Mouse (Mus musculus) liver, embryonic 14.5 days (tissue): ENCODE measurements at regions not wholly inside any gene's neighbourhood (a gene's known extent, or its start where the extent isn't known, plus 50 kb on each side); places are given as distances from the start of the nearest gene placed in this dataset.

Source experiments
- ATAC-seq: fragments of 200-750 bp; cut with Nextera tagmentation; 2 replicates; pipeline ENCODE4 v1.8.0; 2017; ENCODE audit warnings: moderate number of reproducible peaks, mild to moderate bottlenecking, moderate library complexity; ENCODE audit not compliant: insufficient read depth
- DNase-seq, 3 experiments: peaks; one replicate each; pipeline ENCODE4 v3.0.0-alpha.2; 2012 to 2013; ENCODE audit warnings: low read depth in 3 of 3, low spot score in 3 of 3
- H3K27ac ChIP-seq: fragments of 300-500 bp; sonication (generic); 2 replicates; pipeline ENCODE4 v1.5.1; 2014; ENCODE audit warnings: moderate library complexity, mild to moderate bottlenecking, control low read depth, inconsistent platforms
- H3K27me3 ChIP-seq: fragments of 300-500 bp; sonication (generic); 2 replicates; pipeline ENCODE4 v1.6.1; 2014; ENCODE audit warnings: mild to moderate bottlenecking, low read length, moderate library complexity; ENCODE audit not compliant: control insufficient read depth, insufficient read depth
- H3K36me3 ChIP-seq: fragments of 300-500 bp; sonication (generic); replicated peaks from 2 replicates; pipeline ENCODE4 v1.6.1; 2014; ENCODE audit warnings: low read depth; ENCODE audit not compliant: control insufficient read depth, insufficient read depth
- H3K4me1 ChIP-seq, 2 experiments: fragments of 200-500 bp in 1 of 2; fragments of 300-500 bp in 1 of 2; sonication (generic) in 1 of 2; replicated peaks; 2 replicates each; pipeline ENCODE4 v1.6.1; 2012 to 2014; ENCODE audit warnings: antibody characterized with exemption in 1 of 2, inconsistent platforms in 1 of 2, low read length in 1 of 2; ENCODE audit not compliant: control insufficient read depth in 2 of 2, insufficient read depth in 2 of 2
- H3K4me2 ChIP-seq: fragments of 300-500 bp; sonication (generic); 2 replicates; pipeline ENCODE4 v1.6.1; 2014; ENCODE audit warnings: low read depth, mild to moderate bottlenecking, control low read depth, moderate library complexity
- H3K4me3 ChIP-seq, 2 experiments: fragments of 200-500 bp in 1 of 2; fragments of 300-500 bp in 1 of 2; sonication (generic) in 1 of 2; 2 replicates each; pipeline ENCODE4 v1.5.1; 2012 to 2014; ENCODE audit warnings: low read depth in 2 of 2, low read length in 2 of 2, mild to moderate bottlenecking in 2 of 2, control low read depth in 1 of 2, inconsistent platforms in 1 of 2, moderate library complexity in 1 of 2; ENCODE audit not compliant: insufficient read depth in 1 of 2
- H3K9ac ChIP-seq: fragments of 300-500 bp; sonication (generic); replicated peaks from 2 replicates; pipeline ENCODE4 v1.6.1; 2014; ENCODE audit warnings: mild to moderate bottlenecking, control low read depth, moderate library complexity
- H3K9me3 ChIP-seq: fragments of 300-500 bp; sonication (generic); 2 replicates; pipeline ENCODE4 v1.6.1; 2016; ENCODE audit warnings: low read length, mixed read lengths; ENCODE audit not compliant: control insufficient read depth
- CTCF ChIP-seq: IDR thresholded peaks from 2 replicates; pipeline ENCODE4 v1.5.1; 2016; ENCODE audit warnings: antibody characterized with exemption, low read depth, control low read depth
- EP300 ChIP-seq: IDR thresholded peaks from 2 replicates; pipeline ENCODE4 v1.6.1; 2016; ENCODE audit warnings: antibody characterized with exemption, low read depth
- WGBS: fragments of 180-500 bp; shearing (Covaris S2); extraction: QIAGEN DNeasy Blood & Tissue Kit; methylation state at CpG from one replicate; pipeline ENCODE4 v1.1.7; 2014; ENCODE audit not compliant: insufficient replicate concordance; 5-methylcytosine and 5-hydroxymethylcytosine counted together

DNA sequence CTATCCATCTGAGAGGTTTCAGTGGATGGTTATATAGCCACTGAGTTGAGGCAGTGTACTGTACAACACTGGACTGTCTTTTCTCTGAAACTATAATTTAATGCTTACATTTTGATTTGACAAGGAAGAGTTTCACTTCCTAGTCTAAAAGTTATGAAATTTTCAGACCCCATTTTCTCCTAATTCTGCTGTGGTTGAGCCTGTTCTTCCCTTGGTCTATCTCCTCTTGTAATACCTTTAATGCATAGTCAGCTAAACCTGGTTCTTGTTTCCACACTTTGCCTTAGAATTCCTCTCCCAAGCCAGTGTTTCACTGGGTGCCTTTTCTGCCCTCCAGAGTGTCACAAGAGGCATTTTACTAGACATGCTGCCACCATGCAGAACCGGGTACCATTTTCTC is 279.3 kb upstream of the Camk1g start:
- Histone ChIP-seq H3K9me3 (no peaks in the 10 kb centered on the region), H3K4me3 (no peak overlapping the region), H3K36me3 (no peaks in the 10 kb centered on the region), H3K27ac (no peak overlapping the region), H3K9ac (no peak overlapping the region), H3K4me1 (no peaks in the 10 kb centered on the region), H3K27me3 (no peaks in the 10 kb centered on the region), H3K4me2 (no peak overlapping the region)
- TF ChIP-seq CTCF (no peak), EP300 (no peak)
- WGBS, result 67% methylated on average over 1 of the region's 1 CpGs
- DNase-seq (no peak), ATAC-seq (no peak)

DNA sequence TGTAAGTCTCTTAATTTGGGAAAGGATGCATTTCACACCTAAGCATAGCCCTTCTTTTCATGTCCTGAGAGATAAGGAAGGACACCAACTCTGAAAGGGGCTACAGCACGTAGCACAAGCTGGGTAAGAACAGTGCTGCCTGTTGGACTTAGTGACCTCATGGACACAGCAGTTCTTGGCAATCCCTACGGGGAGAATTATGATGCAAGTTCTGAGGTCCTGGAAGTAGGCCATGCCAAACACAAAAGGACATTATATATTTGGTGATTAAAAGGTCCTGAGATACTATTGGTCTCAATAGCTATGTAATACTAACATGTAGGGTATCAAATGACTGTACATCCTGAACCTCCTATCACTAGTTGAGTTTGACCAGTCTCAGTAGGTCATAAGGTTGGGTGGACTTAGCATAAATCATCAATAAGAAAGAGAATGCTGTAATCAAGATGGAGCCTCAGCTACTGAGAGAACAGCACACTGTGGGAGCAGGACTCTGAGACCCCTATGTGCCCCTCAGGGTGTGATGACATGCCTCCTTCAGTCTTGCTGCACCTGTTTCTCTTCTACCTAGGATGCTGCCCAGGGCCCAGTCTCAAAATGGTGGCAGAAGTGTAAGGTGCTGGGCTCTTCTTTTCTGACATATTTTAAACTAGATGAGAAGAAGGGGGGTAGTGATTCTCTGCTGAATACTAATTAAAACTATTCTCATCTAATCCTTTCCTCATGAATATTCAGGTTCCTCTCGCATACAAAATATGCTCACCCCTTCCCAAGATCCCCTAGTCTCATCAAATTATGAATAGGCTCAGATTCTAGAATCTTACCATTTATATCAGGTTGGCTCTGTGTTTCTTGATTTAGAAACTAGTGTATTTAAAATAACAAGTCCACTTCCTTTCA is 277.5 kb upstream of the Camk1g start:
- ATAC-seq, result no peak
- Histone ChIP-seq H3K4me3 (no peak overlapping the region), H3K4me2 (no peak overlapping the region), H3K9me3 (no peaks in the 10 kb centered on the region), H3K27me3 (no peaks in the 10 kb centered on the region), H3K27ac (no peak overlapping the region), H3K36me3 (no peaks in the 10 kb centered on the region), H3K9ac (no peak overlapping the region), H3K4me1 (no peaks in the 10 kb centered on the region)
- WGBS, result 43% methylated on average over 3 of the region's 3 CpGs
- TF ChIP-seq CTCF (no peak), EP300 (no peak)
- no peak for DNase-seq

DNA sequence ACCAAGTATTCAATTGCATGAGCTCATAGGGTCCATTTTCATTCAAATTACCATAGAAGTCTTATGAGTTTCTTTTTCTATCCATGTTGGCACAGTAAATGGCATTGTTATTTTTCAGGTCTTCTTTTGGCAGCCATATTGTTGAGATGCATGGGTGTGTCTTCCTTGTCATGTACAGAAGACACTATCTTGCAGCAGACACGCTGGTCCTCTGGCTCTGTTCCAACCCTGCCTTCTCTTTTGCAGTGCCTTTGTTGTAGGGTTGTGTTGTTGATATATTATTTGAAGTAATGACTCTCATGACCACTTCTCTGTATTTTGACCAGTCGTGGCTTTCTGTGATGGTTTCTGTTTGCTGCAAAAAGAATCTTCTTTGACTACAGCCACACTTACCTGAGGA is 274.4 kb upstream of the Camk1g start:
- TF ChIP-seq EP300, result no peak
- H3K27me3 ChIP-seq, result no peaks in the 10 kb centered on the region
- H3K9me3 ChIP-seq, result no peaks in the 10 kb centered on the region
- no peak overlapping the region for H3K4me3 ChIP-seq
- no peak overlapping the region for H3K27ac ChIP-seq
- H3K36me3 ChIP-seq, result no peaks in the 10 kb centered on the region
- no peaks in the 10 kb centered on the region for H3K4me1 ChIP-seq
- no peak for ATAC-seq
- no peak overlapping the region for H3K9ac ChIP-seq
- 55% methylated on average over 2 of the region's 2 CpGs for WGBS
- no peak overlapping the region for H3K4me2 ChIP-seq
- no peak for DNase-seq

DNA sequence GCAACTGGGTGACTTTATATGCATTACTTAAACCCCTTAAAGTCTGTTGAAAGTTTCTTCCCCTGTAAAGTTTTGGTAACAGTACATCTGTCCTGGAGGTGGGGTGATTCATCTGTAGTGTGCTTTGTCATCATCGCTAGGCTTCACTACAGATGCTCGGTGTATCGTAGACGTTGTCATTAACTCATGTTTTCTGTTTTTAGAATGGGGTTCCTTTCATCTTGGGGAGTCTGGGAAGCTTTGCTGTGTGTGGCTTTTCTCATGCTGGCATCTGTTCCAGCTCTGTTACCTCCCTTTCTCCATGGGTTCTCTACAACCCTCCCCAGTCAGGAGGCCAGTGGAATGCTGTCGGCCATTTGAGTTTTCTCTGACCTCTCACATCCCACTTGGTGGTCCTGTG is 266.4 kb upstream of the Camk1g start:
- no peaks in the 10 kb centered on the region for H3K27me3 ChIP-seq

DNA sequence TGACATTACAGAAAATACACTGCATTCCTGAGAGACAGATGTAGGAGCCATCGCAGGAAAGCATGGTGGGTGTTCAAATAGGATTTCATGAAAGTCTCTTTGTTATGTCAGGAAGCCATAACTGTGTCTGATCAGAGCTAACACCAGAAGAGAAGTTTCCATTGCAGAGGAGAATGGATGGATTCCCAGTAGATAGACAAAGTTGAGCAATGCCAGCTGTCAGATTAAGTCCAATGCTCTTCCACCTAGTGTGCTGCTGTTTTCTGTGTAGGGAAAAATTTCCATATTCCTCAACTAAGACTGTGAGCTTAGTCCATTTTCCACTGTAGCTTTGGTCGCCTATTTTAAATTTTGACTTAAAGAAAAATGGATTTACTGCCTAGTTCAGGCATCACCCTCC is 262.0 kb upstream of the Camk1g start:
- ATAC-seq, result no peak
- Histone ChIP-seq H3K4me3 (no peak overlapping the region), H3K27me3 (no peaks in the 10 kb centered on the region), H3K36me3 (no peaks in the 10 kb centered on the region), H3K4me1 (no peaks in the 10 kb centered on the region), H3K4me2 (no peak overlapping the region), H3K9me3 (no peaks in the 10 kb centered on the region), H3K27ac (no peak overlapping the region), H3K9ac (no peak overlapping the region)
- no peak for DNase-seq
- TF ChIP-seq EP300, result no peak
- TF ChIP-seq CTCF, result no peak
- 58% methylated on average over 2 of the region's 2 CpGs for WGBS

More for the DNA sequence above, 266.4 kb upstream of the Camk1g start:
- Histone ChIP-seq H3K9me3 (no peaks in the 10 kb centered on the region), H3K4me3 (no peak overlapping the region), H3K4me1 (no peaks in the 10 kb centered on the region), H3K27ac (no peak overlapping the region), H3K4me2 (no peak overlapping the region), H3K36me3 (no peaks in the 10 kb centered on the region), H3K9ac (no peak overlapping the region)
- WGBS, result 64% methylated on average over 5 of the region's 5 CpGs
- DNase-seq, result no peak
- ATAC-seq, result no peak
- TF ChIP-seq CTCF (no peak), EP300 (no peak)
